Comparison of ENCODE assay signal across 13 mouse cellular contexts in the genomic region with DNA sequence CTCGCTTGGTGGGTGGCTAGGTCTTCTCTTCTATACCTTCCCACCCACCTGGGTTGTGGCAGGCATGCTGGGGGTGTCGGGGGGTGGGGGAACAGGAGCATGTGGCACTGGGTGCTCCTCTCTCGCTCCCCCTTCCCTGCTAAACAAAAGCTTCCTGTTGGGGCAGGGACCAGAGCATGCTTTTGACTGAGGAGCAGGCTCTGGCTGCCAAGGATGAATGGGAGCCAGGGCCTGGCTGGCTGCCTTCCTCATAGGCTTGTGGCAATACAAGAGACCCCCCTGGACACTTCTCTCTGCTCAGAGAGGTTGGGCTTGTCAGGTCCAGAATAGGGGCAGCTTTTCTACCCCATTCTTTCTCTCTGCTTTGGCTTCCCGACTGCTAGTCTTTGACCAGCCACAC. TPM values are rescaled to one million over a fixed set of nuclear protein-coding genes. Genes with fewer than 3 reads are reported as not detected.
DNase-seq lines count a peak whose midpoint lies in the region; ATAC-seq and TF ChIP-seq lines count a peak whose summit lies in the region.
"Had no signal": no experiment of that assay in that cellular context is flagged by ENCODE, and none has a peak within 500 bp of the region (broad histone marks: within the 10 kb centered on the region; RNA-seq: fewer than 3 reads in every experiment).

No protein-coding gene starts in this region.

- no peaks in the 10 kb centered on the region for H3K9me3 ChIP-seq in hindbrain, embryonic 14.5 days (ENCODE audit: control insufficient read depth, low read length)
- H3K9me3 ChIP-seq in hindbrain, embryonic 10.5 days = no peaks in the 10 kb centered on the region
- H3K9me3 ChIP-seq in stomach, embryonic 16.5 days (replicated peaks; ENCODE audit: control insufficient read depth, low read length) = no peaks in the 10 kb centered on the region
- H3K9me3 ChIP-seq in stomach, postnatal 0 days (ENCODE audit: control insufficient read depth, low read length) = no peaks in the 10 kb centered on the region
- H3K9me3 ChIP-seq in embryonic facial prominence, embryonic 15.5 days (replicated peaks) = no peaks in the 10 kb centered on the region
- H3K9me3 ChIP-seq: liver, embryonic 13.5 days had no signal

- H3K27ac ChIP-seq in hindbrain, embryonic 14.5 days = no peak overlapping the region
- H3K27ac ChIP-seq in hindbrain, embryonic 10.5 days = no peak overlapping the region
- H3K27ac ChIP-seq in stomach, embryonic 16.5 days (ENCODE audit: low read length) = no peak overlapping the region
- H3K27ac ChIP-seq in stomach, postnatal 0 days (replicated peaks) = no peak overlapping the region
- H3K27ac ChIP-seq in embryonic facial prominence, embryonic 15.5 days (replicated peaks) = peak overlapping the region; percentile 73
- H3K27ac ChIP-seq: liver, embryonic 13.5 days had no signal

- H3K36me3 ChIP-seq in hindbrain, embryonic 14.5 days (replicated peaks; ENCODE audit: control insufficient read depth, insufficient read depth) = no peaks in the 10 kb centered on the region
- H3K36me3 ChIP-seq in hindbrain, embryonic 10.5 days = no peaks in the 10 kb centered on the region
- H3K36me3 ChIP-seq in stomach, embryonic 16.5 days (ENCODE audit: control insufficient read depth, insufficient read depth, low read length) = no peaks in the 10 kb centered on the region
- no peaks in the 10 kb centered on the region for H3K36me3 ChIP-seq in stomach, postnatal 0 days (ENCODE audit: control insufficient read depth, insufficient read depth, low read length)
- H3K36me3 ChIP-seq in embryonic facial prominence, embryonic 15.5 days = no peaks in the 10 kb centered on the region
- H3K36me3 ChIP-seq: liver, embryonic 13.5 days had no signal

- H3K4me2 ChIP-seq in hindbrain, embryonic 14.5 days (replicated peaks) = no peak overlapping the region
- H3K4me2 ChIP-seq in stomach, embryonic 16.5 days (ENCODE audit: low read depth, low read length) = no peak overlapping the region
- H3K4me2 ChIP-seq in stomach, postnatal 0 days (replicated peaks; ENCODE audit: low read depth) = no peak overlapping the region
- H3K4me2 ChIP-seq in embryonic facial prominence, embryonic 15.5 days (replicated peaks) = peak overlapping the region; percentile 15; the same call in 1 of the 2 replicates
- H3K4me2 ChIP-seq: liver, embryonic 13.5 days had no signal

- no peak overlapping the region for H3K9ac ChIP-seq in hindbrain, embryonic 14.5 days
- no peak overlapping the region for H3K9ac ChIP-seq in stomach, embryonic 16.5 days (ENCODE audit: low read length)
- no peak overlapping the region for H3K9ac ChIP-seq in stomach, postnatal 0 days (ENCODE audit: low read length)
- no peak overlapping the region for H3K9ac ChIP-seq in embryonic facial prominence, embryonic 15.5 days
- H3K9ac ChIP-seq: liver, embryonic 13.5 days had no signal

- no peaks in the 10 kb centered on the region for H3K27me3 ChIP-seq in hindbrain, embryonic 14.5 days (ENCODE audit: control insufficient read depth, insufficient read depth, low read length)
- peaks cover 10% of the 10 kb centered on the region for H3K27me3 ChIP-seq in hindbrain, embryonic 10.5 days (ENCODE audit: insufficient read depth, poor library complexity, severe bottlenecking)
- H3K27me3 ChIP-seq in stomach, embryonic 16.5 days (ENCODE audit: control insufficient read depth, insufficient read depth, low read length) = no peaks in the 10 kb centered on the region
- no peaks in the 10 kb centered on the region for H3K27me3 ChIP-seq in stomach, postnatal 0 days (ENCODE audit: control insufficient read depth, insufficient read depth, low read length)
- no peaks in the 10 kb centered on the region for H3K27me3 ChIP-seq in embryonic facial prominence, embryonic 15.5 days

- peak; percentile 51; the same call in 1 of the 2 replicates for ATAC-seq in hindbrain, embryonic 14.5 days (ENCODE audit: low FRiP score)
- ATAC-seq in stomach, embryonic 16.5 days (ENCODE audit: insufficient read depth, low FRiP score) = 0 out of 2 replicates have a peak, but pooled peaks have one; percentile 37
- no peak for ATAC-seq in stomach, postnatal 0 days (ENCODE audit: low FRiP score, low TSS enrichment)
- peak; percentile 44; the same call in 1 of the 2 replicates for ATAC-seq in embryonic facial prominence, embryonic 15.5 days (ENCODE audit: insufficient number of reproducible peaks, low FRiP score, low TSS enrichment, low read depth)
- ATAC-seq: activated CD4-positive, CD25-positive, alpha-beta regulatory T cell, adult 4 months had no signal

- no peak for TF ChIP-seq EP300 in stomach, postnatal 0 days (optimal IDR thresholded peaks at IDR 0.05)

- peaks cover 10% of the 10 kb centered on the region; the same call in 1 of the 2 replicates for H3K4me1 ChIP-seq in hindbrain, embryonic 14.5 days (replicated peaks; ENCODE audit: control insufficient read depth, insufficient read depth, low read length)
- H3K4me1 ChIP-seq in hindbrain, embryonic 10.5 days (replicated peaks) = peaks cover 22% of the 10 kb centered on the region
- H3K4me1 ChIP-seq in stomach, embryonic 16.5 days (ENCODE audit: control insufficient read depth, insufficient read depth, low read length) = no peaks in the 10 kb centered on the region
- no peaks in the 10 kb centered on the region for H3K4me1 ChIP-seq in stomach, postnatal 0 days (replicated peaks; ENCODE audit: control insufficient read depth, insufficient read depth)
- H3K4me1 ChIP-seq in embryonic facial prominence, embryonic 15.5 days = peaks cover 45% of the 10 kb centered on the region
- H3K4me1 ChIP-seq: liver, embryonic 13.5 days had no signal

- WGBS in hindbrain, embryonic 14.5 days = 58% methylated on average over 4 of the region's 4 CpGs
- WGBS in hindbrain, embryonic 10.5 days = 72% methylated on average over 4 of the region's 4 CpGs
- 67% methylated on average over 4 of the region's 4 CpGs for WGBS in stomach, embryonic 16.5 days
- 63% methylated on average over 4 of the region's 4 CpGs for WGBS in stomach, postnatal 0 days
- 39% methylated on average over 4 of the region's 4 CpGs for WGBS in embryonic facial prominence, embryonic 15.5 days

- no peak overlapping the region for H3K4me3 ChIP-seq in hindbrain, embryonic 14.5 days (replicated peaks; ENCODE audit: low read length)
- no peak overlapping the region for H3K4me3 ChIP-seq in hindbrain, embryonic 10.5 days
- no peak overlapping the region for H3K4me3 ChIP-seq in stomach, embryonic 16.5 days (replicated peaks; ENCODE audit: low read length)
- no peak overlapping the region for H3K4me3 ChIP-seq in stomach, postnatal 0 days (ENCODE audit: low read depth, low read length)
- H3K4me3 ChIP-seq in embryonic facial prominence, embryonic 15.5 days (replicated peaks) = no peak overlapping the region
- H3K4me3 ChIP-seq: liver, embryonic 13.5 days had no signal

- TF ChIP-seq CTCF in stomach, postnatal 0 days (IDR thresholded peaks at IDR 0.05; ENCODE audit: low read depth) = no peak

- peak; percentile 68 for DNase-seq in hindbrain, embryonic 14.5 days (ENCODE audit: low spot score)
- DNase-seq in hindbrain, embryonic 10.5 days (ENCODE audit: low spot score) = no peak
- DNase-seq in stomach, postnatal 0 days (ENCODE audit: low spot score) = no peak
- no peak for DNase-seq in frontal cortex, postnatal 25 days (ENCODE audit: low spot score in 2 of 2)
- DNase-seq in frontal cortex, postnatal 36 days (ENCODE audit: low spot score in 2 of 2) = no peak
- DNase-seq: liver, embryonic 13.5 days; thymus, postnatal 4 days had no signal

RNA-seq across cellular contexts. Expression of a gene that starts 39.3 kb away (rescaled TPM):
- not detected in 2 replicates for polyA plus RNA-seq in hindbrain, embryonic 14.5 days (2014; fragmentation: Nextera tagmentation; extraction: Ambion mirVana)
- not detected in 2 replicates for polyA plus RNA-seq in hindbrain, embryonic 10.5 days (2016; fragmentation: Nextera tagmentation; extraction: Ambion mirVana)
- polyA plus RNA-seq in stomach, embryonic 16.5 days (2015; fragmentation: Nextera tagmentation; extraction: Ambion mirVana) = not detected in 2 replicates
- polyA plus RNA-seq in stomach, postnatal 0 days (2015; fragmentation: Nextera tagmentation; extraction: Ambion mirVana) = not detected in 2 replicates
- polyA plus RNA-seq in embryonic facial prominence, embryonic 15.5 days (2015; fragmentation: Nextera tagmentation; extraction: Ambion mirVana) = not detected in 2 replicates
- polyA plus RNA-seq: activated CD4-positive, CD25-positive, alpha-beta regulatory T cell, adult 4 months; cortical plate, adult 2 months; large intestine, adult 2 months; liver, embryonic 13.5 days; neural tube, embryonic 11.5 days had no signal

RNA-seq across cellular contexts. Expression of a gene that starts 58.1 kb away (rescaled TPM):
- polyA plus RNA-seq in hindbrain, embryonic 14.5 days (2014; fragmentation: Nextera tagmentation; extraction: Ambion mirVana) = 14.2 and 20.0 TPM in 2 replicates
- polyA plus RNA-seq in hindbrain, embryonic 10.5 days (2016; fragmentation: Nextera tagmentation; extraction: Ambion mirVana) = 6.2 and 10.3 TPM in 2 replicates
- 112 and 127 TPM in 2 replicates for polyA plus RNA-seq in stomach, embryonic 16.5 days (2015; fragmentation: Nextera tagmentation; extraction: Ambion mirVana)
- 93.5 and 105 TPM in 2 replicates for polyA plus RNA-seq in stomach, postnatal 0 days (2015; fragmentation: Nextera tagmentation; extraction: Ambion mirVana)
- 84.0 and 86.6 TPM in 2 replicates for polyA plus RNA-seq in embryonic facial prominence, embryonic 15.5 days (2015; fragmentation: Nextera tagmentation; extraction: Ambion mirVana)
